Mouse (Mus musculus) embryonic facial prominence, embryonic 15.5 days (tissue): ENCODE results near the gene Map1s. TPM values are rescaled to one million over a fixed set of nuclear protein-coding genes. Genes with fewer than 3 reads are reported as not detected.

Experiments
- ATAC-seq: fragments of 200-750 bp; cut with Nextera tagmentation; 2 replicates; pipeline ENCODE4 v1.8.0; 2017; ENCODE audit warnings: low read depth, moderate TSS enrichment; ENCODE audit not compliant: insufficient number of reproducible peaks, low FRiP score, low TSS enrichment
- H3K27ac ChIP-seq: fragments of 300-500 bp; sonication (generic); replicated peaks from 2 replicates; pipeline ENCODE4 v1.5.1; 2015; ENCODE audit warnings: mild to moderate bottlenecking, inconsistent platforms
- H3K27me3 ChIP-seq: fragments of 300-500 bp; sonication (generic); 2 replicates; pipeline ENCODE4 v1.6.1; 2015; ENCODE audit warnings: inconsistent platforms
- H3K36me3 ChIP-seq: fragments of 300-500 bp; sonication (generic); 2 replicates; pipeline ENCODE4 v1.6.1; 2015; ENCODE audit warnings: mild to moderate bottlenecking, inconsistent platforms
- H3K4me1 ChIP-seq: fragments of 300-500 bp; sonication (generic); 2 replicates; pipeline ENCODE4 v1.6.1; 2015; ENCODE audit warnings: inconsistent platforms
- H3K4me2 ChIP-seq: fragments of 300-500 bp; sonication (generic); replicated peaks from 2 replicates; pipeline ENCODE4 v1.6.1; 2015; ENCODE audit warnings: mild to moderate bottlenecking, inconsistent platforms
- H3K4me3 ChIP-seq: fragments of 300-500 bp; sonication (generic); replicated peaks from 2 replicates; pipeline ENCODE4 v1.5.1; 2015; ENCODE audit warnings: mild to moderate bottlenecking, inconsistent platforms
- H3K9ac ChIP-seq: fragments of 300-500 bp; sonication (generic); 2 replicates; pipeline ENCODE4 v1.6.1; 2015; ENCODE audit warnings: inconsistent platforms
- H3K9me3 ChIP-seq: fragments of 300-500 bp; sonication (generic); replicated peaks from 2 replicates; pipeline ENCODE4 v1.6.1; 2016; ENCODE audit warnings: inconsistent platforms
- WGBS: fragments of 180-500 bp; shearing (Covaris S2); methylation state at CpG from one replicate; pipeline ENCODE4 v1.1.7; 2015; 5-methylcytosine and 5-hydroxymethylcytosine counted together
- polyA plus RNA-seq: library from polyadenylated mRNA; unstranded; fragments of >200 nt; fragmentation: Nextera tagmentation; extraction: Ambion mirVana; gene quantifications from 2 replicates; pipeline ENCODE4 v1.2.1, GENCODE M21; 2015

The Map1s gene
- polyA plus RNA-seq, 1 experiment from 2014 or later = 50.1 TPM

DNA sequence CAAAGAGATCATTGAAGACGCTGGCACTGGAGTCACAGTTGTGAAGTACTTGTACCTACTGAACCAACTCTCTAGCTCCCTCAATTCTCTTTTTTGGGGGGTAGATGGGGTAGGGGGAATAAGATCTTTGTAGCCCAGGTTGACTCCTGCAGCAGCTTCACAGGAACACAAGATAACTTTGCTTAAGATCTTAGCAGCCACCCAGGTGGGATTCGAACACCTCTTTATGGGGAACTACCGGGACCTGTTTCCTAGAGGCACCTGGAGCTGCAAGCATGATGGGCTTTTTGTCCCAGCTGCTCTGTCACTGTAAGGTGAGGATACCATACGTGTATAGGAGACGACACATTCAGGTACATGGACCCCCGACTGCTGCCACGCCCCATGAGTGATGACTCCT lies 39.2 kb upstream of the Map1s start:
- peaks cover 47% of the 10 kb centered on the region for H3K4me1 ChIP-seq
- no peak overlapping the region for H3K4me2 ChIP-seq
- no peak overlapping the region for H3K4me3 ChIP-seq
- H3K9me3 ChIP-seq = no peaks in the 10 kb centered on the region
- no peak overlapping the region for H3K27ac ChIP-seq
- H3K27me3 ChIP-seq = peaks cover 20% of the 10 kb centered on the region
- no peak overlapping the region for H3K9ac ChIP-seq
- 83% methylated on average over 7 of the region's 7 CpGs for WGBS
- H3K36me3 ChIP-seq = no peaks in the 10 kb centered on the region; the same call in 1 of the 2 replicates
- no peak for ATAC-seq

DNA sequence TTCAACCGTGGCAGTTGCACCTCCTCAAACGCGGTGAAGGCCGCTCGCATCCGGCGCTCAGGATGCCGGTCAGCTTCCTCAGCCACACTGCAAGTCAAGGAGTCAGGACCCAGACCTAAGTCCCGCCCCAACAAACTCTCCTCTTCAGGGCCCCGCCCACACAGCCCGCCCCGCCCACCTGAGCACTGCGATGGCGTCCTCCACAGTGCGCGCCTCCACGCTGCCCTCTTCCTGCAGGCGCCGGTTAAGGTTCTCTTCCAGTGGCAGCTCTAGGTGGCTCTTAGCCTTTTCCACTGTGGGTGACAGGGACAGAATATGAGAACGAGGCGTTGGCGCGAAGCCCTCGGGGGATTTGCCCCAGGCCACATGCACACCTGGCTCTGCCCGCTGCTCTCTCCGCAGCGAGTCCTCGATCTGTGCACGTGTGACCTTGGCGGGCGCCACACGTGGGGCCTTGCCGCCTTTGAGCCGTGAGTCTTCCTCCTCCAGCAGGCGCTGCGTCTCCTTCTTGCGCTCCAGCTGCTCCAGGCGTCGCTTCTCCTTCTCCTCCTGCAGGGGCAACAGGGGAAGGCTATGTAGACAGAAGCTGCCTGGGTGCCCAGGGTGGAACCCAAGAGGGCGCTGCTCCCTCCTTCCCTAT lies 37.1 kb upstream of the Map1s start:
- Histone ChIP-seq H3K27me3 (no peaks in the 10 kb centered on the region), H3K4me3 (peak overlapping the region; percentile 24), H3K4me1 (peaks cover 41% of the 10 kb centered on the region), H3K9ac (no peak overlapping the region), H3K4me2 (peak overlapping the region; percentile 44), H3K36me3 (no peaks in the 10 kb centered on the region; the same call in 1 of the 2 replicates), H3K9me3 (no peaks in the 10 kb centered on the region), H3K27ac (peak overlapping the region; percentile 39; the same call in 1 of the 2 replicates)
- 18% methylated on average over 40 of the region's 40 CpGs for WGBS
- no peak for ATAC-seq

- H3K4me3 ChIP-seq = peak overlapping the region; percentile 24; the same call in 1 of the 2 replicates
- no peak for ATAC-seq
- peak overlapping the region; percentile 44 for H3K4me2 ChIP-seq
- peak overlapping the region; percentile 39; the same call in 1 of the 2 replicates for H3K27ac ChIP-seq
- no peaks in the 10 kb centered on the region; the same call in 1 of the 2 replicates for H3K36me3 ChIP-seq
- WGBS = 27% methylated on average over 5 of the region's 5 CpGs
- no peaks in the 10 kb centered on the region for H3K27me3 ChIP-seq
- no peaks in the 10 kb centered on the region for H3K9me3 ChIP-seq
- no peak overlapping the region for H3K9ac ChIP-seq
- H3K4me1 ChIP-seq = peaks cover 36% of the 10 kb centered on the region
Measured at GRCm38 (mm10) chr8:70869199-70869571, 36.5 kb upstream of the Map1s start.

DNA sequence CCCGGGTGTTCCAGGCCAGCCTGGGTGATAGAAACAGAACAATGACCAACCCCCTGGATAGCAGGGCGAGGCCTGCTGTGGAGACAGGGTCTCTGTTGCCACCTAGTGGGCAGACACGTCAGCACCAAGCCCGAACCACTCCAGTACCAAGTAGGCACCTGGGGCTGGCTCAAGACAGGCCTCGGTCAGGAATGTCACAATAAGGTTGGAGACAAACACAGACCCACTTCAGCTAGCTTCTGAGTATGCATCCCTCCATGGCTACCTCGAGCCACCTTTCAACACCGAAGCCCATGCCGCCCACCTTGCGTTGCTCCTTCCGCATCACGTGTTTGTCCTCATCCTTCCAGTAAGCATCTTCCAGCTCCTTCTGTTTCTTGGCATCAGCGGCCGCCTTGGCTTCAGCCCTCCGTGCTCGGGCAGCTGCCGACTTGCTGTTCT lies 36.1 kb upstream of the Map1s start:
- no peak for ATAC-seq
- Histone ChIP-seq H3K27ac (0 out of 2 replicates have a peak overlapping the region, but pooled peaks have one; percentile 39), H3K9me3 (no peaks in the 10 kb centered on the region), H3K4me2 (peak overlapping the region; percentile 44; the same call in 1 of the 2 replicates), H3K36me3 (no peaks in the 10 kb centered on the region; the same call in 1 of the 2 replicates), H3K4me3 (no peak overlapping the region), H3K9ac (no peak overlapping the region), H3K27me3 (no peaks in the 10 kb centered on the region), H3K4me1 (peaks cover 32% of the 10 kb centered on the region)
- WGBS = 44% methylated on average over 16 of the region's 16 CpGs

GRCm38 (mm10) chr8:70871195-70871807 lies 34.4 kb upstream of the Map1s start:
- no peak overlapping the region for H3K9ac ChIP-seq
- H3K36me3 ChIP-seq = no peaks in the 10 kb centered on the region; the same call in 1 of the 2 replicates
- 85% methylated on average over 5 of the region's 5 CpGs for WGBS
- no peak overlapping the region for H3K27ac ChIP-seq
- H3K9me3 ChIP-seq = no peaks in the 10 kb centered on the region
- no peak for ATAC-seq
- no peaks in the 10 kb centered on the region for H3K27me3 ChIP-seq
- H3K4me2 ChIP-seq = no peak overlapping the region
- H3K4me1 ChIP-seq = peaks cover 23% of the 10 kb centered on the region
- no peak overlapping the region for H3K4me3 ChIP-seq

- ATAC-seq = no peak
Measured at GRCm38 (mm10) chr8:70872643-70873363, 32.9 kb upstream of the Map1s start.

DNA sequence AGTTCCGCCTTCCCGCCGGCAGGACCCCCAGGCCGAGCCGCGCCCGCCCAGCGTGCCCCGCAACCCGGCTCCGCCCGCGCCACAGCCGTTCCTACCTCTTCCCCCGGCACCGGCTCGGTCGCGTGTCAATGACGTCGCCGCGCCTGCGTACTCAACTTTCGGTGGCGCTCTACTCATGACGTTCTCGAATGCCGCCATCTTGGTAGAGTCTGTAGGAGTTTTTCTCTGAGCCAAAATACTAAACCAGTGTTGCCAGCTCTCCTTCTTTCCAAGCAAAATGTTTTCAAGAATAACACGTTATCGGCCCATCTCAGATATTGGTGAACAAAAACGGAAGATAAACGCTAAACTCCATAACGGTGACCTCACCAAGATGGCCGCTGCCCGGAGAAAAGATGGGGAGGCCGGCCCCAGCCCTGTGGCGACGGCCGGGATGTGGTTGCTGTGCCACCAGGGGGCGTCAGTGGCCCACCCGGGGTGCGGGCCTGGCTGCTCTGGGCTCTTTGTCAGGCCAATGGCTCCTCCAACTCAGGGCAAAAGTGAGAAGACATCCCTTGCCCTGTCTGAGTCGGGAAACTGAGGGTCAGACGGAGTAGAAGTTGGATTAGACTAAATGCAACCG lies 32.3 kb upstream of the Map1s start, which contains the start of gene Ccdc124:
Gene Ccdc124, minus strand, starts transcription at position 572 of the 622 bp plus-strand sequence.
- Histone ChIP-seq H3K4me2 (peak within 1 kb of the TSS; percentile 83), H3K9me3 (no peaks in the 10 kb centered on the region), H3K27me3 (no peaks in the 10 kb centered on the region), H3K4me3 (peak within 1 kb of the TSS; percentile 93), H3K27ac (peak within 1 kb of the TSS; percentile 93), H3K9ac (peak within 1 kb of the TSS; percentile 59), H3K36me3 (no peaks in the 10 kb centered on the region), H3K4me1 (peaks cover 19% of the 10 kb centered on the region)
- ATAC-seq = peak; percentile 89
- WGBS = 1% methylated on average over 46 of the region's 46 CpGs

More at GRCm38 (mm10) chr8:70872643-70873363, 32.9 kb upstream of the Map1s start:
- Histone ChIP-seq H3K4me3 (peak overlapping the region; percentile 93), H3K4me1 (peaks cover 23% of the 10 kb centered on the region), H3K36me3 (no peaks in the 10 kb centered on the region; the same call in 1 of the 2 replicates), H3K4me2 (peak overlapping the region; percentile 83), H3K9me3 (no peaks in the 10 kb centered on the region), H3K9ac (peak overlapping the region; percentile 59), H3K27ac (peak overlapping the region; percentile 93), H3K27me3 (no peaks in the 10 kb centered on the region)
- WGBS = 3% methylated on average over 31 of the region's 31 CpGs

DNA sequence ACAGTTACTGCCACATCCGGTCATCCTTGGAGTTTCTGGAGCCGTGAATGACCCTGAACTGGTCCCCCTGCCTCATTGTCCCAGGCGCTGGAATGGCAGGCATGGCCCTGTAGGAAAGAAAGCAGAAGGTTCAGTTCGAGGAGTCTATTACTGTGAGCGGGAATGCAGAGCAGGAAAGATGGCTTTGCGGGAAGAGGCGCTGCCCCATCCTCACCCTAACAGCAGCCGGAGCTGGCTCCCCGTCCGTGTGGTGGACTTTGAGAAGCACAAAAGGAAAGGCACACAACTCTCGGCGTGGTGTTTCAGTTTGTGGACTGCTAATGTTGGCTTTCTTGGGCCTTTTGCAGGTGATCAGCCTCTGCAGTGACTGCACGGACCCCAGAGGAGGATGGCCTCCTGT lies 31.3 kb upstream of the Map1s start:
- ATAC-seq = no peak
- H3K9ac ChIP-seq = no peak overlapping the region
- H3K36me3 ChIP-seq = no peaks in the 10 kb centered on the region
- WGBS = 93% methylated on average over 13 of the region's 13 CpGs
- no peaks in the 10 kb centered on the region; the same call in 1 of the 2 replicates for H3K27me3 ChIP-seq
- H3K4me1 ChIP-seq = peaks cover 11% of the 10 kb centered on the region
- no peak overlapping the region for H3K4me2 ChIP-seq
- H3K4me3 ChIP-seq = no peak overlapping the region
- no peak overlapping the region for H3K27ac ChIP-seq
- H3K9me3 ChIP-seq = no peaks in the 10 kb centered on the region

DNA sequence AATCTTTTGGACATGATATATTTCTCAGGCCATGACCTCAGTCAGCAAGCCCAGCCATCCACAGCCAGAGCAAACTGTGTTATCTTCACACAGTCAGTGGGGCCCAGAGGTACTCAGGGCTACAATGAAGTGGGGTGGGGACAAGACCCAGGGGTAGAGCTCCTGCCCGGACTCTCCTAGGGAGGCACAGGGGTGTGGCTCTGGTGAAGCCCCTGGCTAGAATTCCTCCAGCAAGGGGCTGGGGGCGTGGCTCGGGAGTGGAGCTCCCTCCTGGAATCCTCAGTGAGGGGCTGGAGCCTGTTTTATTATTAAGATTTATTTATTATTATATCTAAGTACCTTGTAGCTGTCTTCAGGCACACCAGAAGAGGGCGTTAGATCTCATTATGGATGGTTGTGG lies 29.4 kb upstream of the Map1s start:
- H3K36me3 ChIP-seq = no peaks in the 10 kb centered on the region
- 53% methylated on average over 4 of the region's 4 CpGs for WGBS
- no peak overlapping the region for H3K9ac ChIP-seq
- peaks cover 25% of the 10 kb centered on the region for H3K4me1 ChIP-seq
- H3K27me3 ChIP-seq = no peaks in the 10 kb centered on the region; the same call in 1 of the 2 replicates
- H3K4me2 ChIP-seq = no peak overlapping the region
- no peaks in the 10 kb centered on the region for H3K9me3 ChIP-seq
- H3K4me3 ChIP-seq = no peak overlapping the region
- no peak overlapping the region for H3K27ac ChIP-seq
- no peak for ATAC-seq

DNA sequence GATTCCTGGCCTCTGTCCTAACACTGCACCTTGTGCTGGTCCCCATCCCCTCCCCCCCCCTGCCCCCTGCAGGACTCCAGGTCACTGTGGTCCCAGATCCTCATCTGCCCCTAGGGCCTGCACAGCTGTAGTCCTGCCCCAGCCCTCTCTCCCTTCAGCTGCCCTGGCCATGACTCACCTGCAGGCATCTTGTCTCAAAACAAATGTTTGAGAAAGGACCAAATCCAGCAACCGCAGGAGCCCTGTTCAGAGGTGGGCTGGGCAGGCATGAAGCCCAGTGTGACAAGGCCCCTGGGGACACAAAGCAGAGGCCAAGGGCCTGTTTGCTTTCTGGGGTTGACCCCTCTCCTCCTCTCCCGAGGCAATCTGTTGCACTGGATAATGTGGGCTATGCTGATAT lies 27.6 kb upstream of the Map1s start:
- 40% methylated on average over 2 of the region's 2 CpGs for WGBS
- no peak overlapping the region for H3K27ac ChIP-seq
- H3K9me3 ChIP-seq = no peaks in the 10 kb centered on the region
- no peak for ATAC-seq
- H3K27me3 ChIP-seq = no peaks in the 10 kb centered on the region; the same call in none of the 2 replicates
- no peak overlapping the region for H3K4me3 ChIP-seq
- no peak overlapping the region for H3K4me2 ChIP-seq
- H3K4me1 ChIP-seq = peaks cover 16% of the 10 kb centered on the region
- no peak overlapping the region for H3K9ac ChIP-seq
- H3K36me3 ChIP-seq = no peaks in the 10 kb centered on the region

GRCm38 (mm10) chr8:70879500-70879899 lies 26.2 kb upstream of the Map1s start:
- Histone ChIP-seq H3K36me3 (no peaks in the 10 kb centered on the region), H3K27me3 (no peaks in the 10 kb centered on the region; the same call in none of the 2 replicates), H3K9me3 (no peaks in the 10 kb centered on the region), H3K4me1 (peaks cover 16% of the 10 kb centered on the region), H3K4me3 (no peak overlapping the region), H3K27ac (no peak overlapping the region), H3K9ac (no peak overlapping the region), H3K4me2 (no peak overlapping the region)
- no peak for ATAC-seq
- WGBS = 50% methylated on average over 4 of the region's 4 CpGs
